9 mouse cellular contexts compared by ENCODE assay signal in the genomic region with DNA sequence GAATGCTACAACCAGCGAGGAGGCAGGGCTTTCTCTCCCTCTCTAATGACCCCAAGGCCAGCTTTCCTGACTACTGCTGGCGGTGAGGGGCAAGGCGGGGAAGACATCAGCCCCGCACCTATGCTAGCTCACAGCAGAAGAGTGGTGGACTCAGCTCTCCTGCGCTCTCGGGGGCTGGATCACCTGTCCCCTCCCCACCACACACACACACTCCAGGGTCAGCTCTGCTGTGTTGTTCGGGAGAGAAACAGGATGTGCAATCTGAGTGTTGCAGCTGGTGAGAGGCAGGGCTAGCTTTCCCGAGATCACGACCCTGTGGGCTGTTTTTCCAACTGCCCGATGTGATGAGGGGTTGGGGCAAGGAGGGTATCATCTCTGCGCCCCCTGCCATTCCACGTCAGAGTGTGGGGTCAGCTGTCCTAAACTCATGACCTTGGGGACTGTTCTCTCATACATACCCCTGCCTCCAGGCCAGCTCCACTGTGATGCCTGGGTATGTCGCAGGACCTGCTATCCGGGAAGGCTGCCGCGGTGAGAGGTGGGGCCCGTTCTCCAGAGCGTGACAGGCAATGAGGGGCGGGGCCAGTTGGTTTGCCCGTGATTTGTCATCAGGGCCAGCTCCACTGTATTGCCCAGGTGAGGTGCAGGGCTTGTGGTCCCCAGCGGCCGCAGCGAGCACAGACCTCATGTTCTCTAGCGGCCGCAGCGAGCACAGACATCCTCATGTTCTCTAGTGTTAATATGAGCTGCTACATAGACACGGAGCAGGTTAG. TPM values are rescaled to one million over a fixed set of nuclear protein-coding genes. Genes with fewer than 3 reads are reported as not detected.
DNase-seq lines count a peak whose midpoint lies in the region; ATAC-seq and TF ChIP-seq lines count a peak whose summit lies in the region.
"Had no signal": no experiment of that assay in that cellular context is flagged by ENCODE, and none has a peak within 500 bp of the region (broad histone marks: within the 10 kb centered on the region; RNA-seq: fewer than 3 reads in every experiment).

No protein-coding gene starts in this region.

- ATAC-seq in heart, postnatal 0 days (ENCODE audit: insufficient read depth, low read depth), result peak; percentile 36; the same call in 1 of the 2 replicates
- peak; percentile 33; the same call in 1 of the 2 replicates for ATAC-seq in hindbrain, embryonic 11.5 days (ENCODE audit: low FRiP score)
- ATAC-seq in limb, embryonic 13.5 days (ENCODE audit: low FRiP score, low read depth), result no peak
- no peak for ATAC-seq in neural tube, embryonic 12.5 days (ENCODE audit: low FRiP score, low read depth)

- TF ChIP-seq CTCF in heart, postnatal 0 days (IDR thresholded peaks at IDR 0.05; ENCODE audit: low read depth), result no peak
- no peak for TF ChIP-seq CTCF in cerebellum, adult 2 months (IDR thresholded peaks at IDR 0.05; ENCODE audit: borderline replicate concordance, insufficient read depth, low read depth, low read length)

- DNase-seq in heart, postnatal 0 days (ENCODE audit: low spot score), result no peak
- no peak for DNase-seq in heart, adult 8-10 months (ENCODE audit: low spot score)
- DNase-seq in cerebellum, adult 2 months, result peak; percentile 85 to 88
- DNase-seq in hindbrain, embryonic 11.5 days (ENCODE audit: low spot score), result peak; percentile 46
- no peak for DNase-seq in thymus, postnatal 0 days (ENCODE audit: low spot score)
- DNase-seq in thymus, postnatal 10 days (ENCODE audit: low spot score in 2 of 2), result no peak

- no peaks in the 10 kb centered on the region for H3K9me3 ChIP-seq in heart, postnatal 0 days (replicated peaks; ENCODE audit: control insufficient read depth, low read length)
- H3K9me3 ChIP-seq in hindbrain, embryonic 11.5 days (ENCODE audit: control insufficient read depth, low read length), result no peaks in the 10 kb centered on the region
- no peaks in the 10 kb centered on the region for H3K9me3 ChIP-seq in limb, embryonic 13.5 days
- H3K9me3 ChIP-seq in neural tube, embryonic 12.5 days, result 0 out of 2 replicates have a peak, but pooled peaks cover 3% of the 10 kb centered on the region

- H3K27ac ChIP-seq in heart, postnatal 0 days (ENCODE audit: low read depth), result no peak overlapping the region
- peak overlapping the region; percentile 82 for H3K27ac ChIP-seq in cerebellum, adult 2 months (ENCODE audit: insufficient read depth, low read length)
- H3K27ac ChIP-seq in hindbrain, embryonic 11.5 days (ENCODE audit: low read depth, low read length), result no peak overlapping the region
- no peak overlapping the region for H3K27ac ChIP-seq in limb, embryonic 13.5 days
- H3K27ac ChIP-seq in neural tube, embryonic 12.5 days, result no peak overlapping the region

- H3K27me3 ChIP-seq in heart, postnatal 0 days (ENCODE audit: control insufficient read depth, insufficient read depth, low read length), result peaks cover 9% of the 10 kb centered on the region; the same call in 1 of the 2 replicates
- H3K27me3 ChIP-seq in cerebellum, adult 2 months (ENCODE audit: control insufficient read depth, insufficient read depth, low read length), result no peaks in the 10 kb centered on the region
- peaks cover 38% of the 10 kb centered on the region for H3K27me3 ChIP-seq in hindbrain, embryonic 11.5 days (ENCODE audit: control insufficient read depth, insufficient read depth, low read length)
- peaks cover 43% of the 10 kb centered on the region for H3K27me3 ChIP-seq in limb, embryonic 13.5 days
- peaks cover 34% of the 10 kb centered on the region for H3K27me3 ChIP-seq in neural tube, embryonic 12.5 days (replicated peaks)

- peak overlapping the region; percentile 42 for H3K4me2 ChIP-seq in heart, postnatal 0 days (ENCODE audit: low read depth, low read length)
- H3K4me2 ChIP-seq in hindbrain, embryonic 11.5 days (replicated peaks; ENCODE audit: low read depth, low read length), result 0 out of 2 replicates have a peak overlapping the region, but pooled peaks have one; percentile 11
- H3K4me2 ChIP-seq in limb, embryonic 13.5 days (replicated peaks), result peak overlapping the region; percentile 64
- H3K4me2 ChIP-seq in neural tube, embryonic 12.5 days (replicated peaks), result peak overlapping the region; percentile 51

- H3K9ac ChIP-seq in heart, postnatal 0 days (replicated peaks; ENCODE audit: low read depth, low read length), result no peak overlapping the region
- no peak overlapping the region for H3K9ac ChIP-seq in hindbrain, embryonic 11.5 days (ENCODE audit: low read depth, low read length)
- peak overlapping the region; percentile 48 for H3K9ac ChIP-seq in limb, embryonic 13.5 days
- no peak overlapping the region; the same call in 1 of the 2 replicates for H3K9ac ChIP-seq in neural tube, embryonic 12.5 days

- TF ChIP-seq EP300 in heart, postnatal 0 days (IDR thresholded peaks at IDR 0.05; ENCODE audit: low read depth), result no peak

- peak; percentile 68; the same call in 1 of the 2 replicates for TF ChIP-seq POLR2A in cerebellum, adult 2 months (IDR thresholded peaks at IDR 0.05; ENCODE audit: borderline replicate concordance, insufficient read depth, low read length)

- no peaks in the 10 kb centered on the region; the same call in 1 of the 2 replicates for H3K4me1 ChIP-seq in heart, postnatal 0 days (ENCODE audit: control insufficient read depth, insufficient read depth)
- peaks cover 11% of the 10 kb centered on the region; the same call in 1 of the 2 replicates for H3K4me1 ChIP-seq in cerebellum, adult 2 months (ENCODE audit: control insufficient read depth, insufficient read depth, low read length)
- no peaks in the 10 kb centered on the region for H3K4me1 ChIP-seq in hindbrain, embryonic 11.5 days (replicated peaks; ENCODE audit: control insufficient read depth, insufficient read depth, low read length)
- H3K4me1 ChIP-seq in limb, embryonic 13.5 days, result peaks cover 13% of the 10 kb centered on the region
- H3K4me1 ChIP-seq in neural tube, embryonic 12.5 days, result peaks cover 15% of the 10 kb centered on the region

- H3K4me3 ChIP-seq in heart, postnatal 0 days (ENCODE audit: low read depth, low read length), result peak overlapping the region; percentile 13; the same call in 1 of the 2 replicates
- peak overlapping the region; percentile 66 for H3K4me3 ChIP-seq in cerebellum, adult 2 months (replicated peaks; ENCODE audit: insufficient read depth, low read depth, low read length)
- no peak overlapping the region for H3K4me3 ChIP-seq in hindbrain, embryonic 11.5 days (ENCODE audit: low read depth, low read length)
- H3K4me3 ChIP-seq in limb, embryonic 13.5 days, result peak overlapping the region; percentile 33
- H3K4me3 ChIP-seq in neural tube, embryonic 12.5 days, result peak overlapping the region; percentile 16
- H3K4me3 ChIP-seq: myocyte had no signal

- 16% methylated on average over 27 of the region's 27 CpGs for WGBS in heart, postnatal 0 days
- WGBS in cerebellum, adult 2 months, result 28% methylated on average over 27 of the region's 27 CpGs
- 16% methylated on average over 27 of the region's 27 CpGs for WGBS in hindbrain, embryonic 11.5 days
- 7% methylated on average over 27 of the region's 27 CpGs for WGBS in limb, embryonic 13.5 days
- 12% methylated on average over 27 of the region's 27 CpGs for WGBS in neural tube, embryonic 12.5 days

- no peaks in the 10 kb centered on the region for H3K36me3 ChIP-seq in heart, postnatal 0 days (replicated peaks; ENCODE audit: control insufficient read depth, insufficient read depth, low read length)
- no peaks in the 10 kb centered on the region for H3K36me3 ChIP-seq in hindbrain, embryonic 11.5 days (ENCODE audit: control insufficient read depth, insufficient read depth, low read length)
- H3K36me3 ChIP-seq in limb, embryonic 13.5 days, result no peaks in the 10 kb centered on the region
- H3K36me3 ChIP-seq in neural tube, embryonic 12.5 days, result no peaks in the 10 kb centered on the region

RNA-seq across cellular contexts. Expression of a gene that starts 6.9 kb away (rescaled TPM):
- not detected in 2 replicates for total RNA-seq in heart, postnatal 0 days (2014; rRNA removed; ENCODE audit: low replicate concordance)
- polyA plus RNA-seq in heart, postnatal 0 days (2015; fragmentation: Nextera tagmentation; extraction: Ambion mirVana), result 0.04 and 0.08 TPM in 2 replicates
- total RNA-seq in heart, adult 8-10 months (2022), result under 1 TPM; 0.22 to 0.44 (median 0.34) TPM
- 23.1 and 27.1 TPM in 2 replicates for polyA plus RNA-seq in cerebellum, adult 2 months (2012; rRNA removed)
- 0.06 and 0.25 TPM in 2 replicates for polyA plus RNA-seq in hindbrain, embryonic 11.5 days (2014; fragmentation: Nextera tagmentation; extraction: Ambion mirVana)
- 0.17 and 0.37 TPM in 2 replicates for polyA plus RNA-seq in limb, embryonic 13.5 days (2015; fragmentation: Nextera tagmentation; extraction: Ambion mirVana)
- 0.22 and 0.46 TPM in 2 replicates for polyA plus RNA-seq in neural tube, embryonic 12.5 days (2016; fragmentation: Nextera tagmentation; extraction: Ambion mirVana)
- 0.05 and 0.15 TPM in 2 replicates for polyA plus RNA-seq in thymus, postnatal 0 days (2015; fragmentation: Nextera tagmentation; extraction: Ambion mirVana)
- polyA plus RNA-seq: myocyte had no signal

RNA-seq across cellular contexts. Expression of a gene that starts 7.0 kb away (rescaled TPM):
- not detected in 2 replicates for total RNA-seq in heart, postnatal 0 days (2014; rRNA removed; ENCODE audit: low replicate concordance)
- not detected in 2 replicates for polyA plus RNA-seq in heart, postnatal 0 days (2015; fragmentation: Nextera tagmentation; extraction: Ambion mirVana)
- total RNA-seq in heart, adult 8-10 months (2022), result not detected
- polyA plus RNA-seq in cerebellum, adult 2 months (2012; rRNA removed), result 0.65 and 1.6 TPM in 2 replicates
- not detected in 2 replicates for polyA plus RNA-seq in hindbrain, embryonic 11.5 days (2014; fragmentation: Nextera tagmentation; extraction: Ambion mirVana)
- polyA plus RNA-seq in limb, embryonic 13.5 days (2015; fragmentation: Nextera tagmentation; extraction: Ambion mirVana), result not detected in 2 replicates
- polyA plus RNA-seq in neural tube, embryonic 12.5 days (2016; fragmentation: Nextera tagmentation; extraction: Ambion mirVana), result not detected in 2 replicates
- polyA plus RNA-seq in thymus, postnatal 0 days (2015; fragmentation: Nextera tagmentation; extraction: Ambion mirVana), result not detected in 2 replicates
- polyA plus RNA-seq: myocyte had no signal

RNA-seq across cellular contexts. Expression of a gene that starts 16.7 kb away (rescaled TPM):
- total RNA-seq in heart, postnatal 0 days (2014; rRNA removed; ENCODE audit: low replicate concordance), result not detected in 2 replicates
- not detected in 2 replicates for polyA plus RNA-seq in heart, postnatal 0 days (2015; fragmentation: Nextera tagmentation; extraction: Ambion mirVana)
- not detected for total RNA-seq in heart, adult 8-10 months (2022)
- not detected in 2 replicates for polyA plus RNA-seq in cerebellum, adult 2 months (2012; rRNA removed)
- polyA plus RNA-seq in hindbrain, embryonic 11.5 days (2014; fragmentation: Nextera tagmentation; extraction: Ambion mirVana), result not detected in 2 replicates
- not detected in 2 replicates for polyA plus RNA-seq in limb, embryonic 13.5 days (2015; fragmentation: Nextera tagmentation; extraction: Ambion mirVana)
- not detected in 2 replicates for polyA plus RNA-seq in neural tube, embryonic 12.5 days (2016; fragmentation: Nextera tagmentation; extraction: Ambion mirVana)
- not detected in 2 replicates for polyA plus RNA-seq in thymus, postnatal 0 days (2015; fragmentation: Nextera tagmentation; extraction: Ambion mirVana)
- polyA plus RNA-seq: myocyte had no signal

RNA-seq across cellular contexts. Expression of a gene that starts 30.0 kb away (rescaled TPM):
- total RNA-seq in heart, postnatal 0 days (2014; rRNA removed; ENCODE audit: low replicate concordance), result 1.4 and 2.9 TPM in 2 replicates
- polyA plus RNA-seq in heart, postnatal 0 days (2015; fragmentation: Nextera tagmentation; extraction: Ambion mirVana), result 0.40 and 0.41 TPM in 2 replicates
- under 1 TPM; 0.57 to 0.82 (median 0.73) TPM for total RNA-seq in heart, adult 8-10 months (2022)
- polyA plus RNA-seq in cerebellum, adult 2 months (2012; rRNA removed), result 7.7 and 8.8 TPM in 2 replicates
- polyA plus RNA-seq in hindbrain, embryonic 11.5 days (2014; fragmentation: Nextera tagmentation; extraction: Ambion mirVana), result 2.1 and 2.9 TPM in 2 replicates
- polyA plus RNA-seq in limb, embryonic 13.5 days (2015; fragmentation: Nextera tagmentation; extraction: Ambion mirVana), result 7.9 TPM in 2 replicates
- polyA plus RNA-seq in neural tube, embryonic 12.5 days (2016; fragmentation: Nextera tagmentation; extraction: Ambion mirVana), result 2.1 and 2.7 TPM in 2 replicates
- polyA plus RNA-seq in thymus, postnatal 0 days (2015; fragmentation: Nextera tagmentation; extraction: Ambion mirVana), result 0.27 and 0.42 TPM in 2 replicates

RNA-seq across cellular contexts. Expression of a gene that starts 30.1 kb away (rescaled TPM):
- total RNA-seq in heart, postnatal 0 days (2014; rRNA removed; ENCODE audit: low replicate concordance), result not detected in 2 replicates
- polyA plus RNA-seq in heart, postnatal 0 days (2015; fragmentation: Nextera tagmentation; extraction: Ambion mirVana), result 0.04 TPM in 1 of 2 replicates, not detected in the other
- total RNA-seq in heart, adult 8-10 months (2022), result not detected
- 0.06 TPM in 1 of 2 replicates, not detected in the other for polyA plus RNA-seq in cerebellum, adult 2 months (2012; rRNA removed)
- polyA plus RNA-seq in hindbrain, embryonic 11.5 days (2014; fragmentation: Nextera tagmentation; extraction: Ambion mirVana), result 0.19 TPM in 1 of 2 replicates, not detected in the other
- 0.18 and 0.29 TPM in 2 replicates for polyA plus RNA-seq in limb, embryonic 13.5 days (2015; fragmentation: Nextera tagmentation; extraction: Ambion mirVana)
- polyA plus RNA-seq in neural tube, embryonic 12.5 days (2016; fragmentation: Nextera tagmentation; extraction: Ambion mirVana), result 0.13 TPM in 1 of 2 replicates, not detected in the other
- not detected in 2 replicates for polyA plus RNA-seq in thymus, postnatal 0 days (2015; fragmentation: Nextera tagmentation; extraction: Ambion mirVana)

Comparison
In these comparisons a context has a peak if more than half of its experiments do, and no peak if none do; other contexts are left out.
1. ATAC-seq: peak in heart, postnatal 0 days (single experiment) and hindbrain, embryonic 11.5 days (single experiment); none in limb, embryonic 13.5 days (single experiment) and neural tube, embryonic 12.5 days (single experiment).
2. DNase-seq: peak in cerebellum, adult 2 months (2 of 2) and hindbrain, embryonic 11.5 days (single experiment); none in heart, postnatal 0 days (single experiment), heart, adult 8-10 months (single experiment), thymus, postnatal 0 days (single experiment) and thymus, postnatal 10 days (0 of 2).
3. H3K4me2 ChIP-seq: peak in every context shown above with its lines; median percentile 64 in limb, embryonic 13.5 days; 51 in neural tube, embryonic 12.5 days; 42 in heart, postnatal 0 days; 11 in hindbrain, embryonic 11.5 days.
4. RNA of a gene that starts 6.9 kb away (polyA plus RNA-seq): 23.1 to 27.1 TPM in cerebellum, adult 2 months; 0.22 to 0.46 TPM in neural tube, embryonic 12.5 days, 0.06 to 0.25 TPM in hindbrain, embryonic 11.5 days, 0.17 to 0.37 TPM in limb, embryonic 13.5 days, 0.04 to 0.08 TPM in heart, postnatal 0 days and 0.05 to 0.15 TPM in thymus, postnatal 0 days; every median in the first group is over 10 times any median in the second.